Mouse (Mus musculus) heart, postnatal 0 days (tissue): ENCODE measurements around the gene Commd2. TPM values are rescaled to one million over a fixed set of nuclear protein-coding genes. Genes with fewer than 3 reads are reported as not detected.

Source experiments
- ATAC-seq: fragments of 200-750 bp; cut with Nextera tagmentation; 2 replicates; pipeline ENCODE4 v1.8.0; 2017; ENCODE audit warnings: low read depth, moderate number of reproducible peaks, moderate library complexity; ENCODE audit not compliant: insufficient read depth
- DNase-seq: peaks from one replicate; pipeline ENCODE4 v3.0.0-alpha.2; 2016; ENCODE audit warnings: low spot score
- H3K27ac ChIP-seq: fragments of 300-500 bp; sonication (generic); 2 replicates; pipeline ENCODE4 v1.5.1; 2014; ENCODE audit warnings: low read depth, mild to moderate bottlenecking
- H3K27me3 ChIP-seq: fragments of 300-500 bp; sonication (generic); 2 replicates; pipeline ENCODE4 v1.6.1; 2014; ENCODE audit warnings: low read length, mixed read lengths; ENCODE audit not compliant: control insufficient read depth, insufficient read depth
- H3K36me3 ChIP-seq: fragments of 300-500 bp; sonication (generic); replicated peaks from 2 replicates; pipeline ENCODE4 v1.6.1; 2014; ENCODE audit warnings: low read length, mixed read lengths; ENCODE audit not compliant: control insufficient read depth, insufficient read depth
- H3K4me1 ChIP-seq: fragments of 300-500 bp; sonication (generic); 2 replicates; pipeline ENCODE4 v1.6.1; 2014; ENCODE audit warnings: antibody characterized with exemption; ENCODE audit not compliant: control insufficient read depth, insufficient read depth
- H3K4me2 ChIP-seq: fragments of 300-500 bp; sonication (generic); 2 replicates; pipeline ENCODE4 v1.6.1; 2014; ENCODE audit warnings: low read depth, mild to moderate bottlenecking, low read length, moderate library complexity
- H3K4me3 ChIP-seq: fragments of 300-500 bp; sonication (generic); 2 replicates; pipeline ENCODE4 v1.5.1; 2014; ENCODE audit warnings: low read depth, low read length
- H3K9ac ChIP-seq: fragments of 300-500 bp; sonication (generic); replicated peaks from 2 replicates; pipeline ENCODE4 v1.6.1; 2014; ENCODE audit warnings: low read depth, low read length, mixed read lengths
- H3K9me3 ChIP-seq: fragments of 300-500 bp; sonication (generic); replicated peaks from 2 replicates; pipeline ENCODE4 v1.6.1; 2016; ENCODE audit warnings: low read length; ENCODE audit not compliant: control insufficient read depth
- CTCF ChIP-seq: IDR thresholded peaks from 2 replicates; pipeline ENCODE4 v1.5.1; 2016; ENCODE audit warnings: antibody characterized with exemption, control low read depth, low read depth
- EP300 ChIP-seq: IDR thresholded peaks from 2 replicates; pipeline ENCODE4 v1.6.1; 2016; ENCODE audit warnings: antibody characterized with exemption, low read depth
- WGBS: fragments of 180-500 bp; shearing (Covaris S2); extraction: QIAGEN DNeasy Blood & Tissue Kit; methylation state at CpG from one replicate; pipeline ENCODE4 v1.1.7; 2014; 5-methylcytosine and 5-hydroxymethylcytosine counted together
- polyA plus RNA-seq: library from polyadenylated mRNA; unstranded; fragments of >200 nt; fragmentation: Nextera tagmentation; extraction: Ambion mirVana; gene quantifications from 2 replicates; pipeline ENCODE4 v1.2.1, GENCODE M21; 2015
- total RNA-seq: library from RNA; depleted of rRNA; stranded (reverse); fragments of >200 nt; gene quantifications from 2 replicates; pipeline ENCODE4 v1.2.3, GENCODE M21; 2014; ENCODE audit warnings: low replicate concordance; rRNA removed

The Commd2 gene
- total RNA-seq: 18.3 and 70.3 TPM in 2 replicates
- 53.9 and 55.2 TPM in 2 replicates for polyA plus RNA-seq

- Histone ChIP-seq H3K4me1 (peaks cover 7% of the 10 kb centered on the region; the same call in 1 of the 2 replicates), H3K4me3 (peak within 1 kb of the TSS; percentile 82), H3K9ac (peak within 1 kb of the TSS; percentile 77), H3K4me2 (peak within 1 kb of the TSS; percentile 84), H3K9me3 (no peaks in the 10 kb centered on the region), H3K27me3 (no peaks in the 10 kb centered on the region), H3K27ac (peak within 1 kb of the TSS; percentile 81), H3K36me3 (peaks cover 8% of the 10 kb centered on the region)
- ATAC-seq (peak; percentile 96), DNase-seq (peak; percentile 62)
- WGBS: under 1% methylated on average over 42 of the region's 42 CpGs
- no peak for TF ChIP-seq EP300
- no peak for TF ChIP-seq CTCF
These were observed at the start of gene Commd2 for GRCm38 (mm10) chr3:57651231-57651864. Commd2 (minus strand) TSS chr3:57651715.

DNA sequence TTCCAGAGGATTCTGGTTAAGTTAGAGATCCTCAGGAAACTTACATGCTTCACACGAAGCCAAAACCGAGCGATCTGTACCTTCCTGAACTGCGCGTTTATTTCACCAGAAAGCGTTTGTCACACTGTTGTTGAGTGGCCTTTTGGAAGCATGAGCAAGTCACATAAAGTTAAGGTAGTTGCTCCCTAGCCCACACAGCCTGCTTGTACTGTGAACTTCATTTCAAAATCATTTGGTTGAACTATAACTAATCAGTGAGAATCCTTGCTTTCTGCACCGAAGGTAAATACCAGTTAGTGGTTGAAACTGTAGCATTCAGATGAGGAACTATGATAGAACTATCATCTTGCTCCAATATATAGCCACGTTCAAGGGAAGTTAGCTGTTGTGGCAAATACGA is 45.3 kb upstream of the Commd2 start:
- no peak for DNase-seq
- no peaks in the 10 kb centered on the region for H3K4me1 ChIP-seq
- 89% methylated on average over 9 of the region's 9 CpGs for WGBS
- H3K4me2 ChIP-seq: no peak overlapping the region
- H3K27ac ChIP-seq: no peak overlapping the region
- no peak overlapping the region for H3K4me3 ChIP-seq
- no peaks in the 10 kb centered on the region for H3K36me3 ChIP-seq
- TF ChIP-seq EP300 (no peak), CTCF (no peak)
- ATAC-seq: no peak
- no peaks in the 10 kb centered on the region for H3K27me3 ChIP-seq
- no peaks in the 10 kb centered on the region for H3K9me3 ChIP-seq
- H3K9ac ChIP-seq: no peak overlapping the region

DNA sequence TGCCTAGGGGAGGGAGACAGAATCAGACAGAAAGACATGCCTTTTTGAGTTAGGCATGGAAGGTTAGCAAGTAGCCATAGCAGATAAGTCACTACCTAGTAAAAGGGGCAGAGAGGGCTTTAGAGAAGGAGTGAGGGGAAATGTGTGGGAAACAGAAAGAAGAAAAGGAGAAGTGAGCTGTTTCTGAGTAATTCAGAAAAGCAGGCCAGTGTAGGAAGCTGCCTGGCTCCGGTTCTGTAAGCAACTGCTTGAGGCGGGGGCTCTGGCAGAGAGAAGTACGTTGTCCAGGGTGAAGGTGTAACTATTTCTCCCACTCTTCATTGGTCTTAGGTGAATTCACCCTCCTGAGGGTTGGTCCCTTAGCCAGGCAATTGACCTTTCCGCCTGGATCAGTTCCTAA is 44.7 kb upstream of the Commd2 start:
- no peak overlapping the region for H3K9ac ChIP-seq
- H3K4me3 ChIP-seq: no peak overlapping the region
- TF ChIP-seq EP300 (no peak), CTCF (no peak)
- H3K27me3 ChIP-seq: no peaks in the 10 kb centered on the region
- ATAC-seq (no peak), DNase-seq (no peak)
- H3K4me1 ChIP-seq: no peaks in the 10 kb centered on the region
- H3K27ac ChIP-seq: no peak overlapping the region
- H3K9me3 ChIP-seq: no peaks in the 10 kb centered on the region
- WGBS: 92% methylated on average over 4 of the region's 4 CpGs
- no peak overlapping the region for H3K4me2 ChIP-seq
- no peaks in the 10 kb centered on the region for H3K36me3 ChIP-seq

DNA sequence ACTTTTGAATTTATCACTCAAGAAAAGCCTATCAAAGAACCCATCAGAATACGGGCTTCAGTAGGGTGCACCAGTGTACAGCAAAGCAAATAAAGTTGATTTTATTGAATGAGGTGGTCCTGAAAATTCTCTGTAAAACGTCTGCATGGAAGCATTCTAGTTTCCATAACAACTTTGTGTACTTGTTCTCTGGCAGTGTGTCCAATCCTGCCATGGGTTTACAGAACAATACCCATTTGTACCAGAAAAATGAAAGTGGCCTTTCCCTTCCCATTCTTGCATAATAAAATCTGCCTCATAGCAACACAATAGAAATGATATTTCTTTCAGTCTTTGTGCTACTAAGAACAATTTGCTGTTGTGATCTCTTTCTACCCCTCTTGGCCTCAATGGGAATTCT is 41.2 kb upstream of the Commd2 start, which contains the start of gene Ankub1:
Gene Ankub1 (minus strand): TSS at position 81 of the 400 bp plus-strand sequence.
- no peaks in the 10 kb centered on the region for H3K27me3 ChIP-seq
- ATAC-seq (no peak), DNase-seq (no peak)
- no peak within 1 kb of the TSS for H3K27ac ChIP-seq
- no peak within 1 kb of the TSS for H3K9ac ChIP-seq
- H3K4me1 ChIP-seq: no peaks in the 10 kb centered on the region
- H3K36me3 ChIP-seq: no peaks in the 10 kb centered on the region
- no peak within 1 kb of the TSS for H3K4me2 ChIP-seq
- H3K4me3 ChIP-seq: no peak within 1 kb of the TSS
- TF ChIP-seq CTCF (no peak), EP300 (no peak)
- H3K9me3 ChIP-seq: no peaks in the 10 kb centered on the region
- WGBS: 62% methylated on average over 2 of the region's 2 CpGs

- Histone ChIP-seq H3K4me2 (no peak overlapping the region), H3K9ac (no peak overlapping the region), H3K4me1 (no peaks in the 10 kb centered on the region), H3K4me3 (no peak overlapping the region), H3K27me3 (no peaks in the 10 kb centered on the region), H3K27ac (no peak overlapping the region), H3K36me3 (no peaks in the 10 kb centered on the region), H3K9me3 (no peaks in the 10 kb centered on the region)
- ATAC-seq (no peak), DNase-seq (no peak)
- WGBS: 79% methylated on average over 4 of the region's 4 CpGs
- TF ChIP-seq CTCF (no peak), EP300 (no peak)
These were observed 40.3 kb upstream of the Commd2 start for GRCm38 (mm10) chr3:57691772-57692171.

DNA sequence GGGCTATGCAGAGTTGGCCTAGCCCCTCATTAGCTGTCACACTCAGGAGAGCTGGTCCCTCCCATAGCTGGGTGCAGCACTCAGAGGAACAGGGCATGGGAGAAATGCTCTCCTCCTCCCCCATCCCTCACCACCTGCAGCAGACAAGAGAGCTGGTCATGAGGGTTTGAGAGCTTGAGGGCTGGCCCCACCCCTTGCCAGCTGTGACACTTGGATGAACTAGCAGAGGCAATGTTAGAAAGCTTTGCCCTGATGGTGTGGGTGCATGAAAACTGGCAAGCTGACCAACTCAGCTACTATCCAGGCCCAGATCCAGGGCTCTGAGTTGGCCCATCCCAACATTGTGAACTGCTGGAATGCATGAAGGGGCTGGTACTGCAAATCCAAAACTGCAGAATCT is 26.3 kb upstream of the Commd2 start:
- Histone ChIP-seq H3K9me3 (no peaks in the 10 kb centered on the region), H3K4me1 (no peaks in the 10 kb centered on the region), H3K9ac (no peak overlapping the region), H3K4me3 (no peak overlapping the region), H3K27me3 (no peaks in the 10 kb centered on the region), H3K27ac (no peak overlapping the region), H3K36me3 (no peaks in the 10 kb centered on the region), H3K4me2 (no peak overlapping the region)
- TF ChIP-seq EP300 (no peak), CTCF (no peak)
- ATAC-seq: no peak
- DNase-seq: no peak
